Mouse (Mus musculus): ENCODE measurements around the gene Trmt10b. TPM values are rescaled to one million over a fixed set of nuclear protein-coding genes. Genes with fewer than 3 reads are reported as not detected.

Trmt10b gene
- total and polyA plus RNA-seq, 2 experiments from 2014 or later = 0.65 to 6.3 TPM

- WGBS = under 1% methylated on average over 76 of the region's 76 CpGs
- DNase-seq (ENCODE audit: low spot score) = peak; percentile 25
- peaks cover 11% of the 10 kb centered on the region; the same call in 1 of the 2 replicates for H3K4me1 ChIP-seq (ENCODE audit: control insufficient read depth, insufficient read depth)
- peak within 1 kb of the TSS; percentile 87 for H3K9ac ChIP-seq (replicated peaks; ENCODE audit: low read depth, low read length)
- H3K27me3 ChIP-seq (ENCODE audit: control insufficient read depth, insufficient read depth, low read length) = no peaks in the 10 kb centered on the region
- peak within 1 kb of the TSS; percentile 95 for H3K27ac ChIP-seq (ENCODE audit: low read depth)
- H3K4me2 ChIP-seq (ENCODE audit: low read depth, low read length) = peak within 1 kb of the TSS; percentile 90
- no peaks in the 10 kb centered on the region for H3K9me3 ChIP-seq (replicated peaks; ENCODE audit: control insufficient read depth, low read length)
- H3K4me3 ChIP-seq (ENCODE audit: low read depth, low read length) = peak within 1 kb of the TSS; percentile 74
- H3K36me3 ChIP-seq (replicated peaks; ENCODE audit: control insufficient read depth, insufficient read depth, low read length) = peaks cover 9% of the 10 kb centered on the region
- TF ChIP-seq CTCF (IDR thresholded peaks at IDR 0.05; ENCODE audit: low read depth) = no peak
- TF ChIP-seq EP300 (IDR thresholded peaks at IDR 0.05; ENCODE audit: low read depth) = no peak
- ATAC-seq (ENCODE audit: insufficient read depth, low read depth) = peak; percentile 84
Measured at GRCm38 (mm10) chr4:45342286-45343155, 45.6 kb downstream of the Trmt10b start, which contains the start of gene Exosc3. TSS of gene Exosc3 (minus strand) at chr4:45342732.

- H3K27ac ChIP-seq (ENCODE audit: low read depth) = no peak overlapping the region
- DNase-seq (ENCODE audit: low spot score) = no peak
- no peak overlapping the region for H3K4me2 ChIP-seq (ENCODE audit: low read depth, low read length)
- TF ChIP-seq CTCF (IDR thresholded peaks at IDR 0.05; ENCODE audit: low read depth) = no peak
- no peak for TF ChIP-seq EP300 (IDR thresholded peaks at IDR 0.05; ENCODE audit: low read depth)
- H3K9me3 ChIP-seq (replicated peaks; ENCODE audit: control insufficient read depth, low read length) = no peaks in the 10 kb centered on the region
- H3K36me3 ChIP-seq (replicated peaks; ENCODE audit: control insufficient read depth, insufficient read depth, low read length) = peaks cover 38% of the 10 kb centered on the region
- ATAC-seq (ENCODE audit: insufficient read depth, low read depth) = no peak
- no peak overlapping the region for H3K4me3 ChIP-seq (ENCODE audit: low read depth, low read length)
- H3K4me1 ChIP-seq (ENCODE audit: control insufficient read depth, insufficient read depth) = 0 out of 2 replicates have a peak, but pooled peaks cover 5% of the 10 kb centered on the region
- no peaks in the 10 kb centered on the region for H3K27me3 ChIP-seq (ENCODE audit: control insufficient read depth, insufficient read depth, low read length)
- 93% methylated on average over 3 of the region's 3 CpGs for WGBS
- no peak overlapping the region for H3K9ac ChIP-seq (replicated peaks; ENCODE audit: low read depth, low read length)
Measured at GRCm38 (mm10) chr4:45356653-45357052, 59.7 kb downstream of the Trmt10b start.

Other genes starting within 250 kb of the Trmt10b start
- gene Fbxo10, start 212.5 kb upstream of the Trmt10b start, total RNA-seq (2014; rRNA removed; ENCODE audit: low replicate concordance) = 23.0 and 30.7 TPM in 2 replicates
- 11.1 and 11.9 TPM in 2 replicates for gene Fbxo10, start 212.5 kb upstream of the Trmt10b start, polyA plus RNA-seq (2015; fragmentation: Nextera tagmentation; extraction: Ambion mirVana)
- 231 and 353 TPM in 2 replicates for gene Tomm5, start 189.0 kb upstream of the Trmt10b start, total RNA-seq (2014; rRNA removed; ENCODE audit: low replicate concordance)
- 305 and 324 TPM in 2 replicates for gene Tomm5, start 189.0 kb upstream of the Trmt10b start, polyA plus RNA-seq (2015; fragmentation: Nextera tagmentation; extraction: Ambion mirVana)
- gene Frmpd1, start 112.3 kb upstream of the Trmt10b start, total RNA-seq (2014; rRNA removed; ENCODE audit: low replicate concordance) = 1.8 and 4.4 TPM in 2 replicates
- 0.90 and 1.1 TPM in 2 replicates for gene Frmpd1, start 112.3 kb upstream of the Trmt10b start, polyA plus RNA-seq (2015; fragmentation: Nextera tagmentation; extraction: Ambion mirVana)
- 24.7 and 25.9 TPM in 2 replicates for gene Dcaf10, start 45.0 kb downstream of the Trmt10b start, total RNA-seq (2014; rRNA removed; ENCODE audit: low replicate concordance)
- gene Dcaf10, start 45.0 kb downstream of the Trmt10b start, polyA plus RNA-seq (2015; fragmentation: Nextera tagmentation; extraction: Ambion mirVana) = 6.2 and 6.4 TPM in 2 replicates
- gene Exosc3, start 45.6 kb downstream of the Trmt10b start, total RNA-seq (2014; rRNA removed; ENCODE audit: low replicate concordance) = 20.6 and 29.2 TPM in 2 replicates
- gene Exosc3, start 45.6 kb downstream of the Trmt10b start, polyA plus RNA-seq (2015; fragmentation: Nextera tagmentation; extraction: Ambion mirVana) = 24.2 and 25.8 TPM in 2 replicates
- gene Slc25a51, start 111.6 kb downstream of the Trmt10b start, total RNA-seq (2014; rRNA removed; ENCODE audit: low replicate concordance) = 136 and 190 TPM in 2 replicates
- 60.9 and 70.1 TPM in 2 replicates for gene Slc25a51, start 111.6 kb downstream of the Trmt10b start, polyA plus RNA-seq (2015; fragmentation: Nextera tagmentation; extraction: Ambion mirVana)
- 54.8 and 79.6 TPM in 2 replicates for gene Shb, start 235.3 kb downstream of the Trmt10b start, total RNA-seq (2014; rRNA removed; ENCODE audit: low replicate concordance)
- 6.5 and 7.4 TPM in 2 replicates for gene Shb, start 235.3 kb downstream of the Trmt10b start, polyA plus RNA-seq (2015; fragmentation: Nextera tagmentation; extraction: Ambion mirVana)